Mouse (Mus musculus) skeletal muscle tissue, adult 2 months (tissue): ENCODE measurements around the gene Rpgr.
A peak's percentile ranks its signal among the peaks of the same experiment; 100 is the strongest.

Experiments used
- DNase-seq: peaks from one replicate; pipeline ENCODE4 v3.0.0-alpha.2; 2012; ENCODE audit warnings: low read depth, low spot score

The Rpgr gene

GRCm38 (mm10) chrX:10216410-10216949, at the start of gene Rpgr:
Gene Rpgr, minus strand, starts transcription at chrX:10216920.
- peak; percentile 87 for DNase-seq

GRCm38 (mm10) chrX:10258260-10258659, 41.5 kb upstream of the Rpgr start:
- no peak for DNase-seq

- peak; percentile 6 for DNase-seq
Observed at GRCm38 (mm10) chrX:10257774-10258173, 41.1 kb upstream of the Rpgr start.

- no peak for DNase-seq
Observed at GRCm38 (mm10) chrX:10251852-10252504, 35.3 kb upstream of the Rpgr start, which contains the start of gene Otc. Gene Otc, plus strand, starts transcription at chrX:10252305.

- no peak for DNase-seq
Observed at GRCm38 (mm10) chrX:10251357-10251756, 34.6 kb upstream of the Rpgr start.

- no peak for DNase-seq
Observed at GRCm38 (mm10) chrX:10243916-10244315, 27.2 kb upstream of the Rpgr start.

- DNase-seq = no peak
Observed at GRCm38 (mm10) chrX:10239515-10239914, 22.8 kb upstream of the Rpgr start.

- DNase-seq = no peak
Observed at GRCm38 (mm10) chrX:10234617-10235016, 17.9 kb upstream of the Rpgr start.

- no peak for DNase-seq
Observed at GRCm38 (mm10) chrX:10233051-10233450, 16.3 kb upstream of the Rpgr start.

- DNase-seq = peak; percentile 7
Observed at GRCm38 (mm10) chrX:10219281-10219680, 2.6 kb upstream of the Rpgr start.

- DNase-seq = peak; percentile 13
Observed at GRCm38 (mm10) chrX:10215972-10216371, 748 bp downstream of the Rpgr start.

- no peak for DNase-seq
Observed at GRCm38 (mm10) chrX:10205937-10206336, 10.8 kb downstream of the Rpgr start.

GRCm38 (mm10) chrX:10201289-10201688, 15.4 kb downstream of the Rpgr start:
- DNase-seq = peak; percentile 13

- no peak for DNase-seq
Observed at GRCm38 (mm10) chrX:10152390-10152789, 64.3 kb downstream of the Rpgr start.

GRCm38 (mm10) chrX:10117065-10117719, 99.5 kb downstream of the Rpgr start, which contains the start of gene Srpx:
Gene Srpx, minus strand, starts transcription at chrX:10117709.
- DNase-seq = no peak

- DNase-seq = no peak
Observed at GRCm38 (mm10) chrX:10115780-10116179, 100.9 kb downstream of the Rpgr start.

GRCm38 (mm10) chrX:10110736-10111135, 106.0 kb downstream of the Rpgr start:
- DNase-seq = no peak

- no peak for DNase-seq
Observed at GRCm38 (mm10) chrX:10108558-10108957, 108.2 kb downstream of the Rpgr start.

- DNase-seq = no peak
Observed at GRCm38 (mm10) chrX:10105475-10105874, 111.2 kb downstream of the Rpgr start.

- DNase-seq = no peak
Observed at GRCm38 (mm10) chrX:10102739-10103138, 114.0 kb downstream of the Rpgr start.

GRCm38 (mm10) chrX:10095797-10096196, 120.9 kb downstream of the Rpgr start:
- no peak for DNase-seq

GRCm38 (mm10) chrX:10080385-10080784, 136.3 kb downstream of the Rpgr start:
- no peak for DNase-seq

GRCm38 (mm10) chrX:10079981-10080380, 136.7 kb downstream of the Rpgr start:
- DNase-seq = no peak
